Mouse (Mus musculus): ENCODE results near the gene Ctf2.
"Not testable (repeated sequence)": the region's sequence is repeated elsewhere in the genome, so short reads cannot be mapped to it uniquely, and the experiment has no call there.

Gene Ctf2

GRCm38 (mm10) chr7:127732066-127732465, at the start of gene Ctf2:
TSS of gene Ctf2 (minus strand) at chr7:127732166.
- in situ Hi-C loops (cut with MboI, MseI) = not testable (repeated sequence)

DNA sequence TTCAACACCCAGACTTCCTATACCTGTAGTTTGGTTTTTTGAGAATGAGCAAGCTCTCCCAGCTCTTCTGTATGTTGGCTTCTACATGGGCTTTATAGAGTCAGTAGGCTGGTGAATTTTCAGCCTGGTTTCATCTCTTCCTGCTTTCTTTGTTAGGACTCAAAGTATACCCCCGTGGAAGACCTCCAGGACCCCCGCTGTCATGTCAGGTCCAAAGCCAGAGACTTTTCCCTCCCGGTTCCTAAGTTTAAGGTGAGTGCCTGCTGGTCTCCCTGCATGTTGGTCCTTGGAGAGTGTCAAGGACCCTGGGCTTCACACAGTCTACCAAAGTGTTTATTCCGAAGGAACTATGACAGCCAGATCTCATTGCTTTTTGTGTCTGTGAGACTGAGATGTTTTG, 46.4 kb upstream of the Ctf2 start:
- in situ Hi-C loops (cut with MboI, MseI) = loop anchor here (5.0 kb wide), 1 partner anchor 64 kb away; no protein-coding TSS in a partner anchor

- in situ Hi-C loops (cut with MboI, MseI) = loop anchor here (5.0 kb wide), 1 partner anchor 65 kb away; no protein-coding TSS in a partner anchor
These were observed 45.7 kb upstream of the Ctf2 start for GRCm38 (mm10) chr7:127777474-127778266.

GRCm38 (mm10) chr7:127776878-127777473, 45.0 kb upstream of the Ctf2 start:
- in situ Hi-C loops (cut with MboI, MseI) = loop anchor here (5.0 kb wide), 1 partner anchor 65 kb away; no protein-coding TSS in a partner anchor

GRCm38 (mm10) chr7:127776426-127776825, 44.5 kb upstream of the Ctf2 start, which contains the start of gene Setd1a:
TSS of gene Setd1a (plus strand) at chr7:127776670.
- in situ Hi-C loops (cut with MboI, MseI) = loop anchor here (5.0 kb wide), 1 partner anchor 66 kb away; no protein-coding TSS in a partner anchor

DNA sequence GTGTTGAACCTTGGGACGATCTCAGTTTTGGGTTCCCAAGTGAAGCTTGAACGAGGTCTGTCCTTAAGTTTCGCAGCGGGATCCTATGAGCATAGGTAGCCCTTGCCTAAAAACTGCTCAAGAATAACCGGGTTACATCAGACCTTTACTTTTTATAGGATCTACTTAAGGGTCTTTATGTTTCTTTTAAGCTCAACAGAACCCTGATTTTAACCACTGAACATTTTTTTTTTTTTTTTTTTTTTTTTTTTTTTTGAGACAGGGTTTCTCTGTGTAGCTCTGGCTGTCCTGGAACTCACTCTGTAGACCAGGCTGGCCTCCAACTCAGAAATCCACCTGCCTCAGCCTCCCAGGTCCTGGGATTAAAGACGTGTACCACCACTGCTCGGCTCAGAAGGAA, 43.9 kb upstream of the Ctf2 start:
- in situ Hi-C loops (cut with MboI, MseI) = loop anchor here (5.0 kb wide), 1 partner anchor 66 kb away; no protein-coding TSS in a partner anchor

GRCm38 (mm10) chr7:127773664-127774384, 41.9 kb upstream of the Ctf2 start:
- in situ Hi-C loops (cut with MboI, MseI) = no loop called here

DNA sequence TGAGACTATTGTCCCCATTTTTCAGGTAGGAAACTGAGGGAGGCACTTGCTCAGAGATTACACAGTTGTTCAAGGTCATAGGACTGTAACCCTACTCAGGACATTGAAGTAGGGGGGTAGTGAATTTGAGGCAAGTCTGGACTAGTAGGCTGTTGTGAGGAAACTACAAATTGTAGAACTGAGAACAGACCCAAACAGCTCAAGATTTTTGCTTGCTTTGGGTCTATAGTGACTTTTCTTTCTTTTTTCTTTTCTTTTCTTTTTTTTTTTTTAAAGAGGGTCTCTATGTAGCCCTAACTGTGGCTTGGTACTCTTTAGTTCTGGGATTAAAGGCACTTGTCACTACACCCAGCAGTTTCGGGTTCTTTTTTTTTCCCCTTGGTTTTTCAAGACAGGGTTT, 40.6 kb upstream of the Ctf2 start:
- in situ Hi-C loops (cut with MboI, MseI) = no loop called here

DNA sequence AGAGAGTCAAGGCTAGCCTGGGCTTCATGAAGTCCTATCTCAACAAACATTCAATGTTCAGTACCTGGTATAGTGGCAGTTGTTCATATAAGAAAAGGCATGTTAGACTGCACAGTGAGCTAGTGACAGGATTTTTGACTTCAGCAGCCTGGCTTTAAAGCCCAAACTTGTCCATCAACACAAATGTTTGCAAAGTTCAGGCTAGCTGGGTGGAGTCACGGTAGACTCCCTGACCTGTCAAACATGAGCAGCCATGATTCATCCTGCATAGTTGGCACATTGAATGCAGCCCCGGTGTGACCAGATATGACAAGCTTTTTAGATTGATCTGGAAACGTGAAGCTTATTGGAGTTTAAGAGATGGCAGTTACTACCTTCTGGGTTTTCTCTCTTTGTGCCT, 40.1 kb upstream of the Ctf2 start:
- in situ Hi-C loops (cut with MboI, MseI) = no loop called here

DNA sequence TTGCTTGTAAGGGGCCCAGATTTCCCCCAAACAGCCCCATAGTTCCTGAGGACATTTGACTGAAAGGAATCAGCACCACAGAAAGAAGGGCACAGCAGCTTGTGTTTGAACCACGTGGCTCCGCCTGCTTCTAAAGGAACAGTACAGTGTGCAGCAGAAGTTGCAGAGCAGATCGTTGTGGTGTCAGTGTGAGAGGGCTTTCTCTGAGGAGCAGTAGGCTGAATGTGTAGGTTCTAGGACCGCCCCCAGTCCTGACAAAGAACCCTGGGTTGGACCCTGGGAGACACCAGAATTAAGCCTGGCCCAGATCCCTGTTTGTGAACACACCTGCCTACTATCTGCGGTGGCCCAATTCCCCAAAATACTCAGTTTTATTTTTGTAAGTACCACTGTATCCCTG, 39.3 kb upstream of the Ctf2 start:
- in situ Hi-C loops (cut with MboI, MseI) = no loop called here

DNA sequence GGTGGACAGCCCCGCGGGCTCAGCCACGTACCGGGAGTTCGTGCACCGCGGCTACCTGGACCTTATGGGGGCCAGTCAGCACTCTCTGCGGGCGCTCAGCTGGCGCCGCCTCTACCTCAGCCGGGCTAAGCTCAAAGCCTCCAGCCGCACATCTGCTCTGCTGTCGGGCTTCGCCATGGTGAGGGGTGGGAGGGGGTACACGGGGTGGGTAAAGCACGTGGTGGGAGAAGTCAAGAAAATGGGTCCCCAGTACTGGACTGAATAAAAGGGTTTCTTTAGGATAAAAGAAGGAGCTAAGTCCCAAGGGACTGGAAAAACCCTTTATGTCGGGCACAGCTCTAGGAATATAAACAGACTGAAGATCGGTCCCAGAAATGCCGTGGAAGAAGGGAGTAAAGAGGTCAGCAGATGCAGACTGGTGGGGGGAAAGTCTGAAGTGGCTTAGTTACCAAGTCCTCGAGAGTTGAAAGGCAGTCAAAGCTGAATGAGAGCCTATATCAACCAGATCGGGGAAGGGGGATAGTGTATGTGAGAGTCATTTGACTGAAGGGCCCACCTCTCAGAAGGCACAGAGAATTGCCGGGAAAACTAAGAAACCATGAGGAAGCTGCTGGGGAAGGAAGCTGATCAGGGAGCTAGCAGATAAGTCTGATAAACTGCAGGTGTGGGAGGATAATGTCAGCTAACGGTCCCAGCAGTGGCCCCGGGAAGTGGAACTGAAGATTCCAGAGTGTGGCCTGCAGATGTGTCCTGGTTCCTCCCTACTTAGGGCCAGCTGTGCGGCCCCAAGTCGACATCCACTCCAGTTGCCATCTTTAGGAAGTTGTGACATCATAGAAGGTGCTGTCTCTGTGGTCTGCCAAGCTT, 38.3 kb upstream of the Ctf2 start:
- in situ Hi-C loops (cut with MboI, MseI) = no loop called here

GRCm38 (mm10) chr7:127769651-127770038, 37.7 kb upstream of the Ctf2 start, which contains the start of gene Orai3:
TSS of gene Orai3 (plus strand) at chr7:127769815.
- in situ Hi-C loops (cut with MboI, MseI) = no loop called here

DNA sequence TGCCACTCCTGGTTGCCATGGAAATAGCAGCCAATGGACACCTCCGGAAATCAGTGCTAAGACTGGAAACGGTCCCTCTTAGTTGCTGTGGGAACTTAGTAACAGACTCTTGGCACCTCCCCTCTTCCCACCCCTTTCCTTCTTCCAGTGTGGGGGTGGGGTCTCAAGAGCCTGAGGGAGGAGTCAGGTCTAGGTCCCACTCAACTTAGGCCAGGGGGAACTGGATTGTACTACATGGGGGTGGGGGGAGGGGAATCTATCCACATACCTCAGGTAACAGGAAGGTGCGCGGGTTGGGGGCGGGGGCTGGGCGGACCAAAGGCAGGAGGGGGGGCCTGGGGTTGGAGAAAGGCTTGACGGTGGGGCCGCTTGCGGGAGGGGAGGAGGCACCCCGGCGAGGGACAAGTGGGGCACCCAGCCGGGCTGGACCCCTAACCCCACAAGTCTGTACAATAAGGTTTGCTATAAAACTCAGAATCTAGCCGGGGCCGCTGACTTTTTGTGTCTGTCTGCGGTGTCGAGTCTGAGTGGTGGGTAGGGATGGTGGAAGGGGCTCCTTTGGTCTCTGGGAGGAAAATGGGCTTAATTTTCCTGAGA, 37.1 kb upstream of the Ctf2 start:
- in situ Hi-C loops (cut with MboI, MseI) = no loop called here

DNA sequence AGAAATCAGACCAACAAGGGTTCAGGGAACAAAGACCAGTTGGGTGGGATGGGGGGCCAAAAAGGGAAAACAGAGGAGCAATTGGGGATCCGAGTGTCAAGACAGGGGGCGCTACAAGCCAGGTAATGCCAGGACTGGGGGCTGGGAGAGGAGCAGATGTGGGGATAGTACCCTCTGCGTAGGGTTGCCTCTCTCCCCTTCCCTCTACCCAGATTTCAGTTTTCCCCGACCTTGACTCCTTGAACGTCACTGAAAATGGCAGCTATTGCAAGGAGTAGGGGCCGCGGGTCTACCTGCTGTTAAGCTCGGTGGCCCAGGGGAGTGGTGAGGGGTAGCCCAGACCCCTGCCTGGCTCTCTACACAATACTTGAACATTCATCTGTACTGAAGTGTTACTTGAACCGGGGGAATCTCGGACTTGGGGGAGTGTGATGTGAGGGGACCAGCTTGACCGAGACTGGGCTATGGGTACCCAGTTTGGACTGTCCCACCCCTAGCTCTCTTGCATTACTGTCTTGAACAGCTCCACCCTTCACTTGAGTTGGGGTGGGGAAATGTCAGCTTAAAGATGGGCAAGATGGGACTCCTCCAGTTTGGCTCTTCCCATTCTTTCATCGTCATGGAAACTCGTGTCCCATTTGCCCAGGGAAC, 36.5 kb upstream of the Ctf2 start:
- in situ Hi-C loops (cut with MboI, MseI) = no loop called here

- in situ Hi-C loops (cut with MboI, MseI) = no loop called here
These were observed 35.8 kb upstream of the Ctf2 start for GRCm38 (mm10) chr7:127767671-127768345.

DNA sequence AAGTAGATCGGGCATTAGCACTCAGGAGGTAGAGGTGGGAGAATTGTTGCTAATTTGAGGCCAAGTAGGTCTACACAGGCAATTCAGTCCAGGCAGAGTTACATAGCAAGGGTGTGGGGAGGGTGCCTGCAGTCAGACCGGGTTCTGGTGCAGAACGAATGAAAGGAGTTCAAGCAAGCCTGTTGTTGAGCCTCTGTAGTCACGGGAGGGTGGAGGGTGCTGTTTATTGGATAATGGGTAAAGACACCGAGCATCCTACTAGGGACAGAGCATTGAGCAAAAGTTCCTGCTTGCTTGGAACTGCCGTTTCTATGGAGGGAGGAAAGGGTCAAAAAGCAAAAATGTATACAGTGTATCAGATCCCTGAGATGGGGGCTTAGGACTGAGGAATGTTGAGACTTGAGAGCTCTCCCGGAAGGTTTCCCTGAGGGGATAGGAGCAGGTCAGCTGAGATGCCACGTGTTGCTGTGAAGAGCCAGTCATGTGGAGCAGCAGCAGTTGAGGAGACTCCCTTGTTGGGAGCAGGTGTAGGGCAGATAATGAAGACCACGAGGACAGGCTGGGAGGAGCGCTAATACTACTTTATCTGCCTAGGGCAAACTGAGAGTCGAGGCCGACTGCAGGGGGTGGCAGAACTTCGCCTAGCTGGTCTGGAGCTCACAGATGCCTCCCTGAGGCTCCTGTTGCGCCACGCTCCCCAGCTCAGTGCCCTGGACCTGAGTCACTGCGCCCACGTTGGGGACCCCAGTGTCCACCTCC, 35.1 kb upstream of the Ctf2 start:
- in situ Hi-C loops (cut with MboI, MseI) = no loop called here

DNA sequence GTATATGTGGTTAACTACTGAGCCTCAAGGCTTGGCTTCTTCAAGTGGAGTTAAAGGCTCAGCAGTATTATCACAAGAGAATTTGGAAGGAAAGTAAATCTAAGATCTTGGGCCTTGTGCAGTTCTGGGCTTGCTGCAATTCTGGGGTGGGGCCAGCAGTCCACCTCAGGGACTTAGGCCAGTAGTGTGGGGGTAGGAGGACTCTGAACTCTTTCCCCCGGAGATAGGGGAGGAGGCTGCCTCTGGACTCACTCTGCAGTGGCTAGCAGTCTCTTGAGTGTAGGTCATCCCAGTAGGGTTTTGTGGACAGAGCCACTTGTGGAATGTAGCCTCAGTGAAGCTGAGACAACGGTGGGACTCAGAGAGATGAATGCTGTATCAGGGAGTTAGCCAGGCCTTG, 33.8 kb upstream of the Ctf2 start:
- in situ Hi-C loops (cut with MboI, MseI) = no loop called here

- in situ Hi-C loops (cut with MboI, MseI) = no loop called here
These were observed 31.7 kb upstream of the Ctf2 start for GRCm38 (mm10) chr7:127763642-127764041.

DNA sequence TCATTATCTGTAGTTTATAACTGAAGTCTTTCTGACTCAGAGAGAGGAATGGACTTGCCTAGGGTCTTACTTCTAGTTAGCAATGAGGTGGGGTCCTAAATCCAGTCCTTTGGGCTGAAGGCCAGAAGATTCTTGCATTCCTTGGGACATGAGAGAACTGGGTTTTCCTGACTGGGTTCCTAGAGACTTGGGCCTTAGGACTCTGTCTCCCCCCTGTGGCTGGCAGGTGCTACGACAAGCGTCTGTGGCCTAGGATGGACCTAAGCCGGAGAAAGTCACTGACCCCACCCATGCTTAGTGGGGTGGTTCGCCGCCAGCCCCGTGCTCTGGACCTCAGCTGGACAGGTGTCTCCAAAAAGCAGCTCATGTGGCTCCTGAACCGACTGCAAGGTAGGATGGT, 29.1 kb upstream of the Ctf2 start:
- in situ Hi-C loops (cut with MboI, MseI) = no loop called here

Measured in T-helper 1 cell (primary cell).